Mouse (Mus musculus) Muller cell, postnatal 12 days (primary cell): ENCODE results near the gene Smyd3.

Experiments
- DNase-seq: peaks from one replicate; pipeline ENCODE4 v3.0.0-alpha.2; 2015; ENCODE audit errors: inconsistent ontology term

Gene Smyd3

GRCm38 (mm10) chr1:179118673-179119072 lies 399.2 kb downstream of the Smyd3 start:
- DNase-seq, result no peak

DNA sequence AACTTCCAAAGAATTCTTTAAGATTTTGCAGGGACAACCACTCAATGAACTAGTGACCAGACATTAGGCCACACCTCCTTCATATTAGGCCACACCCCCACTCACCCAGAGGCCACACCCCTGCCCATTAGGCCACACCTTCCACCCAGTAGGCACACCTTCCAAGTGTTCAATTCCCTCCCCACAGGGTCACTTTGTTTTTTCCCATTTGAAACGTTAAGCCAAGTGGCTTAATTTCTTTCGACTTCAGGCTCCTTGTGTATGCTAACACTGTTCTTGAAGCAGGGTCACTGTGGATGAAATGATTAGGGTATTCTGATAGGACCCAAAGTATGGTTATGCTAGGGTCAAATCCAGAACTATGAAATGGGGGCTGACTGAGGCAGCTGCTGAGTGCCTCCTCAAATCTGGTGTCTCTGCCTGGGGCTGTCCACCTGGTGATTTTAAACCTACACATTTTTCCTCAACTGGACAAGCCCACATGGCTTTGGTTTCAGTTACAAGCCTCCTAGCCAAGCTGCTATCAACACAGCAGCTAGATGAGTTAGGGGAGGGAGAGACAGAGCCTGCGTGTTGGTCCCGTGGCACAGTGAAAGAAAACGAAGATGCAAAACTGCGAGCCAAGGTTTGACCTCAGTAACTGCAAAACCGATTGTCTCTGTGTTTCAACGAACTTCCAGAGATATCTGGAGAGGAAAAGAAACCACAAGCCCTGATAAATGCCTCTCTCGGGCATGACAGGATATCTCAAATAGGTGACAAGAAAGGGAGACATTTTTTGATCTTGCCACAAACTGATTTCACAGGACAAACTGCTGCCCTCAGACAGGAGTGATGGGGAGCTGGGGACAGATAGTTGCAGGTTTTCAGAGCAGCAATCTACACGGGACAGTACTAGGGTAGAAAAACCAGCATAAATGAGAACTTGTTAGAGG lies 400.8 kb downstream of the Smyd3 start:
- DNase-seq, result no peak

- DNase-seq, result no peak
Measured at GRCm38 (mm10) chr1:179114833-179115495, 402.9 kb downstream of the Smyd3 start.

DNA sequence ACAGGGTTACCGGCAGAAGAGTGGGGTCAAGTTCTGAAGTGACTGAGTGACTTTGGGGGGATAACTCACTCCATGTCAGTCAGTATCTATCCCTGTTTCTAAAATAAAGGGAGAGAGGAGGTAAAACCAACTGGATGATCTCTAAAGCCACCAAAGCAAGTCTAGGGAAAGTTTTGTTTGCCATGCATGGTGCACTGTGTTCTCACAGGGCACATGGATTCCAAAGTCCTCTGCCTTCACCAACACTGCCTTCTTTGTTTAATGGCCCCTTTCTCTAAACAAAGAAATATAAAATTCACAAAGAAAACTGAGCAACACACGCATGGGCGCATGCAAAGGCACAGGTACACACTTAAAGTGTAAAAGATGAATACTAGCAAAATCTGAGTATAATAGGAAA lies 403.5 kb downstream of the Smyd3 start:
- no peak for DNase-seq

DNA sequence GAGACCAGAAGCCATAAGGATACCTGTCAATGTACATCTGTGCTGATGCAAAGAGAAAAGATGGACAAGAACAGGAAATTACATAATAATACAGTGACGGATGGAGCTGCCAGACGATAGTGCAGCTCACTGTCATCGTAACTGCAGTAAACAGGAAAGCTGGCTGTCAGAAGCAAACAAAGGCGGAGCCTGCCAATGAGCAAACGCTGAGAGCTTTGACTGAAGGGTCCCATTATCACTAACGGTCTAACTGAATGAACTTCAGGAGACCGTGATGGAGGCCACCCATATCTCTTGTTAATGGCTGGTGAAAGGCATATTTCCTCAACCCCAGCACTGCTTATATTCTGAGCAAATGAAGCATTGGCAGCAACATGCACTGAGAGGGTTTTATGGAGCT lies 409.1 kb downstream of the Smyd3 start:
- DNase-seq, result no peak

GRCm38 (mm10) chr1:179107761-179108694 lies 409.8 kb downstream of the Smyd3 start:
- no peak for DNase-seq

- peak; percentile 33 for DNase-seq
Measured at GRCm38 (mm10) chr1:179107211-179107610, 410.6 kb downstream of the Smyd3 start.

GRCm38 (mm10) chr1:179106702-179107145 lies 411.1 kb downstream of the Smyd3 start:
- DNase-seq, result peak; percentile 62

- peak; percentile 4 for DNase-seq
Measured at GRCm38 (mm10) chr1:179106103-179106701, 411.6 kb downstream of the Smyd3 start.

DNA sequence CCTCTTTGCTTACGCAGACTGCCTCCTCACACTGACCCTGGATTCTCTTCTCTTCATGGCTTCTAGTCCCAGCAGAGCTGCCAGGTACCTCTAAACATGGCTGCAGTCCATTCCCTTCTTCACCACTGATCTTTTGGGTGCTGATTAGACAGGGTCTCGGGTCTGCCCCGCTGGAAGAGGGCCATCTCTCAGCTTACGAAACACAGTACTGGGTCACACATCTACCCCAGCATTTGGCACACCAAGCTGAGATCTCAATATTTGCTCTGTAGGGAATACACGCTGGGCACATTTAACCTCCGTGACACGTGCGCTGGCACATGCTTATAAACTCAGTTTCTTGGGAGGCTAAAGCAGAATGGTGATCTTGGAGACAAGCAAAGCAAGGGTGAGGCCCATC lies 413.4 kb downstream of the Smyd3 start:
- no peak for DNase-seq

DNA sequence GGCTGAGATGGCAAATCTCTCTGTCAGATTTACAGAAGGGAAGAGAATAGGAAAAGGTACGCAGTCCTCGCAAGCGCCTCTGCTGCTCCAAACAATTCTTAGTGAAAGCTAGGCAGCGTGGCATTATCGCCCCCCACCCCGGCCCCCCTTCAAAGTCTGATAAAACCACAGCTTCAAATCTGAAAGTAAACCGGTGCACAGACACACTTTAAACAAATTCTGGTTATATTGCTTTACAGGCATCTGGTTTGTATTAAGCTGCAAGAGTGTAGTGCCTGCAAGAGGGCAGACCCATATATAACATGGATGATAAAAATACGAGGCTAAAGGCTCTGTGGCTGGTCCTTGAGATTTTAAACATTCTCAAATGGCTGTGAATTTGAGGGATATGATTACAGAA lies 420.8 kb downstream of the Smyd3 start:
- no peak for DNase-seq

DNA sequence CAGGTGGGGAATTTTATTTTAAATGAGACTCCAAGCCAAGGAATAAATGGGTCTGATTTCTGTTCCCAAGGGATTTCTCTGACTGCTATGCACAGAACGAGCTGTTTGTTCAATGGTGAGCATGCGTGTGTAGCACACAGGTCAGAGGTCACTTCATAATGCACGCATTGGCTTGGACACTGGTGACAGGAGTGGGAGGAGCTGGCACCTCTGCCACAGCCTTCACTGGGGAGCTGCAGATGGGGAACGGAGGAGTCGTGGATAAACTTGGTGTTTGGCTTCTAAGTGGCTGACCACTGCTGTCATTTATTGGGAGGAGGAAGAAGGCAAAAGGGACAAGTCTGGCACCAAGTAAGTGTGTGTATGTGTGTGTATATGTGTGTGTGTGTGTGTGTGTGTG lies 421.5 kb downstream of the Smyd3 start:
- DNase-seq, result no peak

DNA sequence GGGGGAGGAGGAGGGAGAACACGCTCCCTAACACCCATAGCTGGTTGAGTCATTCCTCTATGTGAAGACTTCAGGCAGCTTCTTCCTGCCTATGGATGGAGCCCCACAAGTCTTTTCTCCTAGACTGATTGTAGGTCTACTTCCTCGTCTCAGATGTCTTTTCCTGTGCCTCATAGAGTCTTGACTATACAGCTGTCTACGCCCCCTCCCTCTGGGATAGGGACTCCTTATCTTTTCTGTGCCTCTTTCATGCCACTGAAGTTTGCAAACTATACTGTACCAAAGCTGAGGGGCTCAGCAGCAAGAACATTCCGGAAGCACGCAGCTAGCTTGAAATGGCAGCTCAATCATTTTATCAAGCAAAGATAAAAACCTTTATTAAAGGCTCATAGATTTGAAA lies 428.7 kb downstream of the Smyd3 start:
- DNase-seq, result no peak

DNA sequence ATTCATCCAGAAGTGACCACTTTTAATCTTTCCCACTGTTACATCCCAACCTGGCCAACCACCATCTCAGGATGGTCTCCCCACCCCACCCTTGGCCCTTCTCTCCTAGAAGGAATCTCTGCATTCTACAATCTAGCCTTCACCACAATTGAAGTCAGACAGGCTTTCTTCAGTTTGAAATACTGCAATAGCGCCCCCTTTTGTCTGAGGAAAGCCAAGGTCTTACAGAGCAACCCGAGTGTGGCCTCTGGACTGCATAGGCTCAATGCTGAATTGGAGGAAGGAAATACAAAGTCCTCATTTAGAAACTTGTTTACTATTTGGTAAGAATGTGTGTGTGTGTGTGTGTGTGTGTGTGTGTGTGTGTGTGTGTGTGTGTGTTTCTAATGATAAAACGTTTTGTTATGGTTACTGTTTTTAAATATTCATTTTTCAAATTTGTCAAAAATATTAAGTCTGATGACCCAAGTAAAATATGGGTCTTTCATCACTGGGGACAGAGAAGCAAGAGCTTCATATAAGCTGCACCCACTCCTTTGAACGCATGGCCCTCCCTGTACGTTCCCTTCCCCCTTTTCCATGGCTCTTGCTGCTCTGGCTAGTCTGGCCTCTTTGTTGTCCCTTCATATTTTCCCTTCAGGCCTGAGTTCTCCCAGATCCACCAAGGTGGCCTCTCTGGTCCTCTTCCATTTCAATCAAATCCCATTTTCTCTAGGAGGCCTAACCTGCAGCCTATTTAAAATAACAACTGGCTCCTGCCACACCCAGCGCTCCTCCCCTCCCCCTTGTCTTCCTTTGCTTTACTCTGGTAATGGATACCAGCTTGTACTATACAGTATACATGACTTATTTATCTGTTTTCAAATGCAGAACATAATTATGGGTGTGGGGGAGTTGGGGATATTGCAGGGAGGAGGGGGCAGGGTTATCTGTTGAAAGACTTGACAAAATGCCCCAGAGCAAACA lies 430.5 kb downstream of the Smyd3 start:
- DNase-seq, result peak; percentile 9

- no peak for DNase-seq
Measured at GRCm38 (mm10) chr1:179086208-179086607, 431.6 kb downstream of the Smyd3 start.

- DNase-seq, result no peak
Measured at GRCm38 (mm10) chr1:179083098-179083497, 434.7 kb downstream of the Smyd3 start.

- DNase-seq, result no peak
Measured at GRCm38 (mm10) chr1:179073846-179074245, 444.0 kb downstream of the Smyd3 start.

GRCm38 (mm10) chr1:179072935-179073654 lies 444.7 kb downstream of the Smyd3 start:
- peak; percentile 10 for DNase-seq

DNA sequence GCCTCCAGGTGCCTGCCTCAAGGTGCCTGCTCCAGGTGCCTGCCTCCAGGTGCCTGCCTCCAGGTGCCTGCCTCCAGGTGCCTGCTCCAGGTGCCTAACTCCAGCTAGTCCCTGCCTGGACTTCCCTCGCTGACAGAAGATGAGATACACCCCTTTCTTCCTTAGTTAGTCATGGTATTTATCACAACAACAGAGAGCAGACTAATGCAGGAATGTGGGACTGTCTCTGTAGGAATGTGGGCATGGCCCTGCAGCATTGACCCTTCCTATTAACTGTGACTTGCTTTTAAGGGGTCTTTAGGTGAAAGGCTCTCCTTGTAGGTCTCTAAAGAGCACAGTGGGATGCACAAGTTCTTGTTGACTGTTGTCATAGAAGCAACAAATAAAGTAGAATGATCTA lies 445.4 kb downstream of the Smyd3 start:
- DNase-seq, result peak; percentile 59

DNA sequence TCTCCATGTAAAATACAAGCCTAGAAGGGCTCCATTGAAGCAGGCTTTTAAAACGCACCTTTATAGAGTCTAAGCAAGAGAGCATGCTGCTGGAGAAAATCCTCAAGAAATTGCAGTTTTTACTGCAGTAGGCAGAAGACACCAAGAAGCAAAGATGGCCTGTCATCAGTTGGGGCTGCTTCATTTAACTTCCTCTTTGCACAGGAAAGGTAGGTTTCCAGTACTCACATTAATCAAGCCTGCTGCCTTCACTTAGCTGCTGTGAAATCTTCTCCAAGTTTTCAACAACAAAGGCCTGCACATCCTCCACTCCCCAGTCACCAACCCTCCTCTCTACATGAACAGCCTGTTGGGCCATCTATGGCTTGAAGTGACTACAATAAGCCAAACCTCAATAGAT lies 448.9 kb downstream of the Smyd3 start:
- DNase-seq, result no peak
